Mouse (Mus musculus) small intestine, adult 2 months (tissue): ENCODE measurements around the gene Tedc1. TPM values are rescaled to one million over a fixed set of nuclear protein-coding genes. Genes with fewer than 3 reads are reported as not detected.
"Not testable (repeated sequence)": the region's sequence is repeated elsewhere in the genome, so short reads cannot be mapped to it uniquely, and the experiment has no call there.

Experiments used
- H3K27ac ChIP-seq: fragments of 200-500 bp; 2 replicates; pipeline ENCODE4 v1.5.1; 2012; ENCODE audit warnings: low read depth, low read length, control low read depth, inconsistent platforms; ENCODE audit not compliant: insufficient read depth
- H3K27me3 ChIP-seq: fragments of 200-500 bp; 2 replicates; pipeline ENCODE4 v1.6.1; 2012; ENCODE audit warnings: mild to moderate bottlenecking, moderate library complexity, low read length, inconsistent platforms; ENCODE audit not compliant: control insufficient read depth, insufficient read depth
- H3K36me3 ChIP-seq: fragments of 200-500 bp; 2 replicates; pipeline ENCODE4 v1.6.1; 2012; ENCODE audit warnings: mild to moderate bottlenecking, low read length, control low read depth, inconsistent platforms; ENCODE audit not compliant: control insufficient read depth, insufficient read depth
- H3K4me1 ChIP-seq: fragments of 200-500 bp; 2 replicates; pipeline ENCODE4 v1.6.1; 2012; ENCODE audit warnings: low read length, inconsistent platforms, mixed read lengths; ENCODE audit not compliant: control insufficient read depth, insufficient read depth, insufficient read length
- H3K4me3 ChIP-seq: fragments of 200-500 bp; 2 replicates; pipeline ENCODE4 v1.5.1; 2012; ENCODE audit warnings: low read depth, mild to moderate bottlenecking, control low read depth, inconsistent platforms, low read length, moderate library complexity
- CTCF ChIP-seq: fragments of 200-500 bp; IDR thresholded peaks from 2 replicates; pipeline ENCODE4 v1.5.1; 2012; ENCODE audit warnings: low read depth, mild to moderate bottlenecking, control low read depth, inconsistent platforms, low read length, moderate library complexity, mixed read lengths; ENCODE audit not compliant: insufficient replicate concordance, insufficient read length; ENCODE audit errors: extremely low read depth
- POLR2A ChIP-seq: fragments of 200-500 bp; IDR thresholded peaks from 2 replicates; pipeline ENCODE4 v1.6.1; 2012; ENCODE audit warnings: low read depth, mild to moderate bottlenecking, control low read depth, inconsistent platforms, low read length, moderate library complexity
- WGBS: fragments of 180-500 bp; shearing (Covaris S2); methylation state at CpG from one replicate; pipeline ENCODE4 v1.1.7; 2018; 5-methylcytosine and 5-hydroxymethylcytosine counted together
- polyA plus RNA-seq: library from polyadenylated mRNA; depleted of rRNA; stranded (reverse); fragments of >200 nt; gene quantifications from 2 replicates; pipeline ENCODE4 v1.2.3, GENCODE M21; 2012

Gene Tedc1
- polyA plus RNA-seq, 1 experiment = 18.3 TPM

- 7% methylated on average over 56 of the region's 56 CpGs for WGBS
- peak overlapping the region; percentile 42 for H3K4me3 ChIP-seq
- peaks cover 27% of the 10 kb centered on the region for H3K27me3 ChIP-seq
- TF ChIP-seq CTCF (peak; percentile 80), POLR2A (no peak)
- H3K4me1 ChIP-seq = peaks cover 10% of the 10 kb centered on the region
- no peaks in the 10 kb centered on the region for H3K36me3 ChIP-seq
- no peak overlapping the region for H3K27ac ChIP-seq
Measured at GRCm38 (mm10) chr12:113187584-113188295, 31.5 kb downstream of the Tedc1 start.

- Histone ChIP-seq H3K36me3 (no peaks in the 10 kb centered on the region), H3K27me3 (peaks cover 27% of the 10 kb centered on the region), H3K4me3 (no peak overlapping the region), H3K4me1 (peaks cover 10% of the 10 kb centered on the region), H3K27ac (no peak overlapping the region)
- 79% methylated on average over 51 of the region's 51 CpGs for WGBS
- TF ChIP-seq POLR2A (no peak), CTCF (no peak)
Measured at GRCm38 (mm10) chr12:113188349-113189055, 32.3 kb downstream of the Tedc1 start.

- H3K4me3 ChIP-seq = no peak overlapping the region
- no peak for TF ChIP-seq CTCF
- no peak for TF ChIP-seq POLR2A
- H3K4me1 ChIP-seq = no peaks in the 10 kb centered on the region
- H3K36me3 ChIP-seq = no peaks in the 10 kb centered on the region
- WGBS = 41% methylated on average over 2 of the region's 2 CpGs
- H3K27me3 ChIP-seq = no peaks in the 10 kb centered on the region
- H3K27ac ChIP-seq = no peak overlapping the region
Measured at GRCm38 (mm10) chr12:113193423-113193822, 37.2 kb downstream of the Tedc1 start.

- not testable (repeated sequence) for H3K4me3 ChIP-seq, H3K36me3 ChIP-seq, H3K4me1 ChIP-seq, H3K27ac ChIP-seq, H3K27me3 ChIP-seq
- WGBS = 98% methylated on average over 3 of the region's 6 CpGs
Measured at GRCm38 (mm10) chr12:113199132-113199531, 42.9 kb downstream of the Tedc1 start.

GRCm38 (mm10) chr12:113201301-113201700, 45.1 kb downstream of the Tedc1 start:
- no peaks in the 10 kb centered on the region for H3K36me3 ChIP-seq
- H3K4me1 ChIP-seq = no peaks in the 10 kb centered on the region
- WGBS = 87% methylated on average over 4 of the region's 4 CpGs
- no peaks in the 10 kb centered on the region for H3K27me3 ChIP-seq
- no peak overlapping the region for H3K4me3 ChIP-seq
- no peak for TF ChIP-seq CTCF
- H3K27ac ChIP-seq = no peak overlapping the region

- Histone ChIP-seq H3K27ac (no peak overlapping the region), H3K36me3 (no peaks in the 10 kb centered on the region), H3K4me1 (no peaks in the 10 kb centered on the region), H3K27me3 (no peaks in the 10 kb centered on the region), H3K4me3 (no peak overlapping the region)
- TF ChIP-seq POLR2A (no peak), CTCF (no peak)
Measured at GRCm38 (mm10) chr12:113202008-113202407, 45.8 kb downstream of the Tedc1 start.

- TF ChIP-seq CTCF (no peak), POLR2A (no peak)
- Histone ChIP-seq H3K36me3 (no peaks in the 10 kb centered on the region), H3K4me3 (no peak overlapping the region), H3K27ac (no peak overlapping the region), H3K4me1 (no peaks in the 10 kb centered on the region), H3K27me3 (no peaks in the 10 kb centered on the region)
- 78% methylated on average over 7 of the region's 7 CpGs for WGBS
Measured at GRCm38 (mm10) chr12:113203522-113203921, 47.3 kb downstream of the Tedc1 start.
